Mouse (Mus musculus): ENCODE measurements around the gene Dync1li1. TPM values are rescaled to one million over a fixed set of nuclear protein-coding genes. Genes with fewer than 3 reads are reported as not detected.

The Dync1li1 gene
- polyA plus RNA-seq, 1 experiment: 57.9 TPM

DNA sequence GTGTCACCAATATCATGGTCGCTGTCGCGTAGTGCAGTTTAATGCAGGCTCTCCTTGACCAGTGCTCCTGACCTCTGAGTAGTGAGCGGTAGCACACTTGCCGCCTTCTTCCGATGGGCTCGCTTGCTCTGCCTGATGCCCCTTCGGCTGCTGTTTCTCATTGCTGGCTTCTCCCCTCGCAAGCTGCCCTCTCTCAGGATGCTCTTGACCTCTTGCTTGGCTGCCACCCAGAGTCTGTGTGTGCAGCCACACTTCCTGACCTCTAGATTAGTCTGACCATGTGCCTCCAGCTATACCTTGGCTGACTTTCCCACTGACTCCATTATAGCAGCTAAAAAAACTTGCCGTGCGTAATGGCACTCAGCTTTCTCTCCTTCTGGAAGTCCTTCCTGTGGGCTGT, 47.9 kb downstream of the Dync1li1 start:
- TF ChIP-seq CTCF (IDR thresholded peaks at IDR 0.05; ENCODE audit: extremely low read depth, insufficient read depth, low read length): no peak
- no peak for TF ChIP-seq POLR2A (IDR thresholded peaks at IDR 0.05; ENCODE audit: extremely low read depth, insufficient read depth, low read length)
- Histone ChIP-seq H3K4me1 (ENCODE audit: control insufficient read depth, insufficient read depth, low read length) (peaks cover 4% of the 10 kb centered on the region; the same call in 1 of the 2 replicates), H3K27ac (ENCODE audit: insufficient read depth, low read length) (no peak overlapping the region), H3K4me3 (ENCODE audit: insufficient read depth, low read length) (no peak overlapping the region)

DNA sequence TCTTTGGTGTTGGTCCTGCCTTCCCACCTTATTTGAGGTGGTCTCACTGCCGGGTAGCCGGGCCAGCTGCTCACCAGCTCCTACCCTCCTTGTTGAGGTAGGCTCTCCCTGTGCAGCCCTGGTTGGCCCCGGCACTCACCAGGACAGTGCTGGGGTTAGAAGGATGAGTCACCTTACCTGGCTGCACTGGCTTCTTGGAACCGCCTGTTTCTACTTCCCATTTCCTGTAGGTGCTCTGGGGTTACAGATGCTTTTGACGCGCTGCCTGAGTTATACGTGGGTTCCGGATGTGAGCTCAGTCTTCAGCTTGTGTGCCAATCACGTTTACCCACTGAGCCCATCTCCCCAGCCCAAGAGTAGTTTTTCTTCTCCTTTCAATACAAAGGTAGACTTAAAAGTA, 51.7 kb downstream of the Dync1li1 start:
- Histone ChIP-seq H3K27ac (ENCODE audit: insufficient read depth, low read length) (no peak overlapping the region), H3K4me1 (ENCODE audit: control insufficient read depth, insufficient read depth, low read length) (peaks cover 3% of the 10 kb centered on the region), H3K4me3 (ENCODE audit: insufficient read depth, low read length) (no peak overlapping the region)
- TF ChIP-seq POLR2A (IDR thresholded peaks at IDR 0.05; ENCODE audit: extremely low read depth, insufficient read depth, low read length) (no peak), CTCF (IDR thresholded peaks at IDR 0.05; ENCODE audit: extremely low read depth, insufficient read depth, low read length) (no peak)

DNA sequence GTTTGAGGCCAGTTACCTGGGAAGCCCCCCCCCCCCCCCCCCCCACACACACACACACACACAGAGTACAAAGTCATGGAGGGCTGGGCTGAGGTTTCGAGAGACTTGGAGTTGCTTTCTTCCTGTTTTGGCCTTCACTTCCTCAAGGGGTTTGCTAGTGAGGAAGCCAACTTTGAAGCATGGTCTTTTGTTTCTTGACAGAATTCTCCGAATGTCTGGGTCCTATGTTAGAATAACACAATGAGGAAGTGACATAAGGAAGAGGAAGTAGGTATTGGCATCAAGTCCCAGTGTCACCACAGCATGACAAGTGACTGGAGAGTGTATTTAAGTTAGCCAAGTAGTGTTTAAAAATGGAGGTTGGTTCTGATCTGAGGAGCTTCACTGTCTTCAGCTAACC, 54.1 kb downstream of the Dync1li1 start:
- H3K27ac ChIP-seq (ENCODE audit: insufficient read depth, low read length): no peak overlapping the region
- H3K4me1 ChIP-seq (ENCODE audit: control insufficient read depth, insufficient read depth, low read length): peaks cover 7% of the 10 kb centered on the region
- no peak for TF ChIP-seq POLR2A (IDR thresholded peaks at IDR 0.05; ENCODE audit: extremely low read depth, insufficient read depth, low read length)
- TF ChIP-seq CTCF (IDR thresholded peaks at IDR 0.05; ENCODE audit: extremely low read depth, insufficient read depth, low read length): no peak
- no peak overlapping the region for H3K4me3 ChIP-seq (ENCODE audit: insufficient read depth, low read length)

DNA sequence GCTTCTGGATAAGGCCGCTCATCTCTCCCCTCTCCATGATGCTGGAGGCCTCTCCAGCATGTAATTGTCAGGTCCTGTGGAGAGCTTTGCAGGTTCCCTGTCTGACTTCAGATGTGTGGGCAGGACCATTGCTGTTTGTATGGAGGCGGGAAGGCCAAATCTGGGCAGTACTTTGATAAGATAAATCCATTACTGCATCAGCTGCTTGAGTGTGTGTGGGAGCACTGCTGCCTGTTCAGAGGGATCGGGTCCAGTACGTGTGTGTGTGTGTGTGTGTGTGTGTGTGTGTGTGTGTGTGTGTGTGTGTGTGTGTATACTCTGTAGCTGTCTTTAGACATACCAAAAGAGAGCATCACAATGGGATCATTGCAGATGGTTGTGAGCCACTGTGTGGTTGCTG, 56.6 kb downstream of the Dync1li1 start:
- peaks cover 7% of the 10 kb centered on the region for H3K4me1 ChIP-seq (ENCODE audit: control insufficient read depth, insufficient read depth, low read length)
- no peak overlapping the region for H3K4me3 ChIP-seq (ENCODE audit: insufficient read depth, low read length)
- peak overlapping the region; percentile 52 for H3K27ac ChIP-seq (ENCODE audit: insufficient read depth, low read length)
- TF ChIP-seq POLR2A (IDR thresholded peaks at IDR 0.05; ENCODE audit: extremely low read depth, insufficient read depth, low read length) (no peak), CTCF (IDR thresholded peaks at IDR 0.05; ENCODE audit: extremely low read depth, insufficient read depth, low read length) (no peak)

DNA sequence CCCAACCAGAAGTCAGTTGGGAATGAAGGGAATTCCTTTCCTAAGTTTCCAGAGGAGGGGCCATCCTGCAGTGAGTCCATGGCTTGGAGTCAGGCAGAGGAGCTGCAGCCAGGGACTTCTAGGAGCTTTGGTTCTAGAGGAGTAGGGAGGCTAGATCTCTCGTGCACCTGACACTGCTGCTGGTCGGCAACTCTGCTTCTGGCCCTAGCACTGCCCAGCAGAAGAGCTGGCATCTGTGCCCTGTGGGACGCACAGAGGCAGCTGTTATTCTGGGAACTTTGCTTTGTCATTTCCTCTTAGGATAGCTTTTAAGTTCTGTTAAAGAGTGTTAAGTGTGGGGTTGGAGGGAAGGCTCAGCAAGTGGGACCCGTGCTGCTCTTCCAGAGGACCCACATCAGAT, 57.1 kb downstream of the Dync1li1 start:
- H3K27ac ChIP-seq (ENCODE audit: insufficient read depth, low read length): peak overlapping the region; percentile 52; the same call in 1 of the 2 replicates
- peaks cover 7% of the 10 kb centered on the region for H3K4me1 ChIP-seq (ENCODE audit: control insufficient read depth, insufficient read depth, low read length)
- no peak overlapping the region for H3K4me3 ChIP-seq (ENCODE audit: insufficient read depth, low read length)
- no peak for TF ChIP-seq POLR2A (IDR thresholded peaks at IDR 0.05; ENCODE audit: extremely low read depth, insufficient read depth, low read length)

DNA sequence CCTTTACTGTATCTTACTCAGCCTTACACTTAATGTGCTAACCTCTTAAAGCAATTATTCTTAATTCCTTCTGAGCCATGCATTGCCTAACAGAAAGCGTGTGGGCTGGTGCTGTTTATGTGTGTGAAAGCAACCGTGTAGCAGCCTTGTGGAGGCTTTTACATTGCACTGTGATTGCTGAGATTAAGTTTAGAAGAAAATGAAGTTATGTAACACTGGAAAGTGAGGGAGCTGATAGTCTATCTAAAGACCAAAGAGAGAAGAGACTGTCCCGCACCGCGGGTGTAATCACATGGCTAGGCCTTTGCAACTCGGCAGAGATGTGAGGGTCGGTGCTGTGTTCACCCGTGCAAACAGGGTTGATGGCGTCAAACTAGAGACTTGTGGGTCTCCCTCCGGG, 58.4 kb downstream of the Dync1li1 start:
- TF ChIP-seq CTCF (IDR thresholded peaks at IDR 0.05; ENCODE audit: extremely low read depth, insufficient read depth, low read length): no peak
- TF ChIP-seq POLR2A (IDR thresholded peaks at IDR 0.05; ENCODE audit: extremely low read depth, insufficient read depth, low read length): no peak
- peaks cover 7% of the 10 kb centered on the region for H3K4me1 ChIP-seq (ENCODE audit: control insufficient read depth, insufficient read depth, low read length)
- H3K4me3 ChIP-seq (ENCODE audit: insufficient read depth, low read length): no peak overlapping the region
- peak overlapping the region; percentile 62 for H3K27ac ChIP-seq (ENCODE audit: insufficient read depth, low read length)

DNA sequence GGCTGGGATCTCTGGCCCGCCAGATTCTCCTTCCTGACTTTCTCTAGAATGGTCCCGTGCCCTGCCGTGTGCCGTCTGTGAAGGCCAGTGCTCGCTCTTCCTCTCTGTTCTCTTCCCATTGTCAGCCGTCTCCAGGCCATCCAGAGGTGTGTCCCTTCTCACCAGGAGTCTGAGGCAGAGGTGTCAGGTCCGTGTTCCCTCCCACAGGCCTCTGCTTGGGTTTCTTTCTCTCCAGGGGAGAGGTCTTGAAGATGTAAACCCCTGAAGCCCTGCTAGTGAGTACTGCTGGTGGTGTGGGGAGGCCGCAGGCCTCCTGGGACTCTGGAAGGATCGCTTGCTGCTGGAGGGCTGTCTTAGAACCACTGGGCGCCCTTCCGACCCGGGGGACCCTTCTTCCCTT, 58.9 kb downstream of the Dync1li1 start:
- no peak overlapping the region for H3K4me3 ChIP-seq (ENCODE audit: insufficient read depth, low read length)
- peak overlapping the region; percentile 39 for H3K27ac ChIP-seq (ENCODE audit: insufficient read depth, low read length)
- TF ChIP-seq POLR2A (IDR thresholded peaks at IDR 0.05; ENCODE audit: extremely low read depth, insufficient read depth, low read length): no peak
- no peak for TF ChIP-seq CTCF (IDR thresholded peaks at IDR 0.05; ENCODE audit: extremely low read depth, insufficient read depth, low read length)
- peaks cover 9% of the 10 kb centered on the region for H3K4me1 ChIP-seq (ENCODE audit: control insufficient read depth, insufficient read depth, low read length)

DNA sequence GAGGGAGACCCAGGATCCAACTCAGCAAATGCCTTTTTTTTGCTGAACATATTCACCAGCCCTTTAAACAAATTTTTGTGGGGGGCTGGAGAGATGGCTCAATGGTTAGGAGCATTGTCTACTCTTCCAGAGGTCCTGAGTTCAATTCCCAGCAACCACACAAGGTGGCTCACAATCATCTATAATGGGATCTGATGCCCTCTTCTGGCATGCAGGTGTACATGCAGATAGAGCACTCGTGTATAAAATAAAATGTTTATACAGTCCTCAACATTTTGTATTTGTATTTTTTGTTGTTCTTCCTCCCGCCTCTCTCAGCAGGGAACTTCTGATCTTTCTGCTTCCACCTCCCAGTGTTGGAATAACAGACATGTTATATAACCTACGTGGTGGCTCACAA, 63.0 kb downstream of the Dync1li1 start:
- TF ChIP-seq CTCF (IDR thresholded peaks at IDR 0.05; ENCODE audit: extremely low read depth, insufficient read depth, low read length) (no peak), POLR2A (IDR thresholded peaks at IDR 0.05; ENCODE audit: extremely low read depth, insufficient read depth, low read length) (no peak)
- Histone ChIP-seq H3K27ac (ENCODE audit: insufficient read depth, low read length) (no peak overlapping the region), H3K4me1 (ENCODE audit: control insufficient read depth, insufficient read depth, low read length) (peaks cover 7% of the 10 kb centered on the region; the same call in 1 of the 2 replicates), H3K4me3 (ENCODE audit: insufficient read depth, low read length) (no peak overlapping the region)

DNA sequence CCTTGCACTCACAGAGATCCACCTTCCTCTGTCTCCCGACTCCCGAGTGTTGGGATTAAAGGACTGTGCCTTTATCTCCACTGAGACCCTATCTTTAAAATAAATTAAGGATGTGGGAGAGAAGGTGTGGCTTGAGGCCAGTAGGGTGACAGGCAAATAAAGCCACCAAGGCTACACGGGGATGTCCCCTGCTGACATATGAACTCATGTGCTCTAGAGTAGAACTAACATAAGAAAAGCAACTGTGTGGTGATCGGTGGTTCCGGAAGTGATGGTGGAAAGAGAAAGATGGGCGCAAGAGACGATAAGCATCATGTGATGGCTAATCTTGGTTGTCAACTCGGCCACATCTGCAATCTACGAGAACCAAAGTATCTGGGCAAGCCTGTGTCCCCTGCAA, 63.7 kb downstream of the Dync1li1 start:
- Histone ChIP-seq H3K27ac (ENCODE audit: insufficient read depth, low read length) (no peak overlapping the region), H3K4me3 (ENCODE audit: insufficient read depth, low read length) (peak overlapping the region; percentile 30; the same call in 1 of the 2 replicates), H3K4me1 (ENCODE audit: control insufficient read depth, insufficient read depth, low read length) (peaks cover 4% of the 10 kb centered on the region; the same call in 1 of the 2 replicates)
- no peak for TF ChIP-seq CTCF (IDR thresholded peaks at IDR 0.05; ENCODE audit: extremely low read depth, insufficient read depth, low read length)
- no peak for TF ChIP-seq POLR2A (IDR thresholded peaks at IDR 0.05; ENCODE audit: extremely low read depth, insufficient read depth, low read length)

DNA sequence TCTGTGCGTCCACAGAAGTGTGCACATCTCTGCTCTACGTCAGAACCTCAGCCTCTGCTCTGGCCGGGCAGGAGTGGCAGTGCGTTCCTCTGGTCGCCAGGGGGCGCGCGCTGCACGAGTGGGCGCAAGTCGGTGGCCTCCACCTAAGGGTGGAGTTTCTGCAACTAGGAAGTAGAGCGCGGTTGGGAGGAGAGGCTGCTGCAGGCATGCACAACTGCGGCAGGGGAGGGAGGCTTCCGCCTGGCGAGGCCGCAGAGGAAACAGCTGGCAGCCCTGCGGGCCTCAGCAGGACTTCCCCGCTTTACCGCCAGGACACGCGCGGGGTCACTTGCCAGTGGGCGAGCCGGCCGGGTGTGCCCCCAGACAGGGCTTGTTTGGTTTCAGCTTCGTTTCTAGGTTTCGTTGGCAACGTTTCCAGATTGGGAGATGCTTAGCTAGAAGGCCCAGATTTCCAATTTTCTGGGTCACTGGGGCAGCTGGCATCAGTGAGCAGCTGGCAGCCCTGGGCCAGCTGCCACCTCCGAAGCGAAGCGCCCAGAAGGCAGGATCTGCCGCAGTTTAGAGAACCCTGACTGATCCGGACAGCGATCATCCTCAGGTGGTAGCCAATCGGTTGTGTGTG, 64.4 kb downstream of the Dync1li1 start:
- Histone ChIP-seq H3K27ac (ENCODE audit: insufficient read depth, low read length) (peak overlapping the region; percentile 1; the same call in 1 of the 2 replicates), H3K4me3 (ENCODE audit: insufficient read depth, low read length) (peak overlapping the region; percentile 30), H3K4me1 (ENCODE audit: control insufficient read depth, insufficient read depth, low read length) (peaks cover 4% of the 10 kb centered on the region; the same call in 1 of the 2 replicates)
- TF ChIP-seq POLR2A (IDR thresholded peaks at IDR 0.05; ENCODE audit: extremely low read depth, insufficient read depth, low read length): 0 out of 2 replicates have a peak, but pooled peaks have one; percentile 41
- peak; percentile 78 for TF ChIP-seq CTCF (IDR thresholded peaks at IDR 0.05; ENCODE audit: extremely low read depth, insufficient read depth, low read length)

Measured in cortical plate, adult 2 months (tissue).